Mouse (Mus musculus): ENCODE measurements around the gene Mlh3. TPM values are rescaled to one million over a fixed set of nuclear protein-coding genes. Genes with fewer than 3 reads are reported as not detected.

Gene Mlh3
- polyA plus RNA-seq, 1 experiment from 2014 or later, result 9.6 TPM

DNA sequence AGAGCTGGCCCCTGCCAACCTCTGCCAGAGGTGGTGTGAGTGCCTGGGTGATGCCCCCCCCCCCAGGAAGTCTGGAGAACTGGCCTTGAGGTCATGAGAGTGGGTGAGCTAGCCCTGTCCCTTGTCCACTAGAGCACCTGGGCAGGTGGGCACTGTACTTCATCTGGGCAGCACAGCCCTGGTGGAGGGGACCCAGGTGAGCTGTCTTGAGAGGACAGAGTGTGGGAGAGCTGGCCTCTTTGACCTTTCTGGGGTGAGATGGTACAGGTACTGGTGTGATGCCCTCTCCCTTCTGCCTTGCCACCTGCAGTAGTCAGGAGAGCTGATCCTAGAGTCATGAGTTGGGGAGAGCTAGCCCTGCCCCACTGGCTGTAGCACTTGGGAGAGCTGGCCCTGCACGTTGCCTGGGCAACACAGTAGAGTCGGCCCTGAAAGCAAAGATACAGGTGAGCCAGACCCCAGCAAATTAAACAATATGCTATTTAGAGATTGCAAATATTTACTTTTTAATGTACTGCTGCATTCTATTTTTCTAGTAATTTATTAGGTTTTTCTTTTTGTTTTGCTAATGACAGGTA, 52.6 kb downstream of the Mlh3 start:
- Histone ChIP-seq H3K4me3 (replicated peaks) (no peak overlapping the region), H3K4me2 (no peak overlapping the region), H3K27me3 (no peaks in the 10 kb centered on the region), H3K27ac (no peak overlapping the region), H3K9me3 (replicated peaks) (no peaks in the 10 kb centered on the region), H3K9ac (no peak overlapping the region), H3K4me1 (peaks cover 24% of the 10 kb centered on the region), H3K36me3 (peaks cover 20% of the 10 kb centered on the region)
- 66% methylated on average over 2 of the region's 2 CpGs for WGBS
- no peak for ATAC-seq (replicated peaks; ENCODE audit: low FRiP score)

DNA sequence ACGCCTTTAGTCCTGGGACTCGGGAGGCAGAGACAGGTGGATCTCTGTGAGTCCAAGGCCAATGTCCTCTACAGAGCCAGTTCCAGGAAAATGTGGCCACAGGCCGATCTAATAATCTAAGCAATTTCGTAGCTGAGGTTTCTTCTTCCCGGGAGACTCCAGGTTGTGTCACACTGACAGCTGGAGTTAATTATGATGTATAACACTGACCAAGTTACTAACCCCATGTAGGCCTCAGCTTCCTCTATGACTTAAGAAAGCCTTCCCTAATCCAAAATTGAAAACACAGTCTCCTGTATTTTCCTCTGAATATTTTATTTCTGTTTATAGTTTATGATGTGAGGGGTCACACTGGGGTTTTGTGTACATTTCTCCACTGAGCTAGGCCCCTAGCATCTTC, 55.4 kb downstream of the Mlh3 start:
- H3K9me3 ChIP-seq (replicated peaks), result no peaks in the 10 kb centered on the region
- H3K27ac ChIP-seq, result no peak overlapping the region
- no peaks in the 10 kb centered on the region for H3K27me3 ChIP-seq
- peaks cover 8% of the 10 kb centered on the region for H3K4me1 ChIP-seq
- no peaks in the 10 kb centered on the region for H3K36me3 ChIP-seq
- H3K9ac ChIP-seq, result no peak overlapping the region
- H3K4me2 ChIP-seq, result no peak overlapping the region
- no peak for ATAC-seq (replicated peaks; ENCODE audit: low FRiP score)
- WGBS, result 79% methylated on average over 5 of the region's 5 CpGs
- H3K4me3 ChIP-seq (replicated peaks), result no peak overlapping the region

GRCm38 (mm10) chr12:85208687-85209199, 61.7 kb downstream of the Mlh3 start:
- H3K27ac ChIP-seq, result no peak overlapping the region
- H3K36me3 ChIP-seq, result no peaks in the 10 kb centered on the region
- H3K4me3 ChIP-seq (replicated peaks), result no peak overlapping the region
- H3K27me3 ChIP-seq, result no peaks in the 10 kb centered on the region
- H3K4me2 ChIP-seq, result no peak overlapping the region
- no peaks in the 10 kb centered on the region for H3K9me3 ChIP-seq (replicated peaks)
- 32% methylated on average over 7 of the region's 7 CpGs for WGBS
- ATAC-seq (replicated peaks; ENCODE audit: low FRiP score), result no peak
- peaks cover 7% of the 10 kb centered on the region; the same call in 1 of the 2 replicates for H3K4me1 ChIP-seq
- H3K9ac ChIP-seq, result no peak overlapping the region

DNA sequence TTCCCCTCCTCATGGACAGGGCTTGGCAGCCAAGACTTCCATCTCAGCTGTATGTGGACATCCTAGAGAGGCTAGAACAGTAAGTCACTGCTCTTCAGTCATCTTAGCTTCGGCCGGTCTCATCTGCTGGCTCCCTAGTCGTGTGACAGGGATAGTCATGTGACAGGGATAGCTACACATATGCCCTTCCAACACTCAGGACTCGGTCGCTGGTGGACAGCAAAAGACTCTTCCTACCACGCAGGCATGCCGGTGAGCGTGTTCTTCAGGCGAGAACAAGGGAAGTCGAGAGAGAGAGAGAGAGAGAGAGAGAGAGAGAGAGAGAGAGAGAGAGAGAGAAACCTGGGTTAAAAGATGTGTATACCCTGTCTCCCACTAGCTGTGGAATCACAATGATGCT, 65.0 kb downstream of the Mlh3 start:
- Histone ChIP-seq H3K9me3 (replicated peaks) (no peaks in the 10 kb centered on the region), H3K27me3 (no peaks in the 10 kb centered on the region), H3K4me3 (replicated peaks) (no peak overlapping the region), H3K27ac (no peak overlapping the region), H3K36me3 (no peaks in the 10 kb centered on the region), H3K9ac (no peak overlapping the region), H3K4me1 (peaks cover 28% of the 10 kb centered on the region), H3K4me2 (no peak overlapping the region)
- no peak for ATAC-seq (replicated peaks; ENCODE audit: low FRiP score)
- 89% methylated on average over 10 of the region's 10 CpGs for WGBS

- 58% methylated on average over 8 of the region's 8 CpGs for WGBS
- no peak overlapping the region for H3K27ac ChIP-seq
- no peaks in the 10 kb centered on the region for H3K9me3 ChIP-seq (replicated peaks)
- no peak overlapping the region for H3K4me3 ChIP-seq (replicated peaks)
- no peak for ATAC-seq (replicated peaks; ENCODE audit: low FRiP score)
- H3K27me3 ChIP-seq, result no peaks in the 10 kb centered on the region
- no peak overlapping the region for H3K4me2 ChIP-seq
- H3K9ac ChIP-seq, result no peak overlapping the region
- no peaks in the 10 kb centered on the region for H3K36me3 ChIP-seq
- peaks cover 28% of the 10 kb centered on the region for H3K4me1 ChIP-seq
Measured at GRCm38 (mm10) chr12:85204105-85204504, 66.3 kb downstream of the Mlh3 start.

GRCm38 (mm10) chr12:85203699-85204098, 66.7 kb downstream of the Mlh3 start:
- no peak for ATAC-seq (replicated peaks; ENCODE audit: low FRiP score)
- no peaks in the 10 kb centered on the region for H3K36me3 ChIP-seq
- no peaks in the 10 kb centered on the region for H3K9me3 ChIP-seq (replicated peaks)
- WGBS, result 78% methylated on average over 5 of the region's 5 CpGs
- H3K27ac ChIP-seq, result no peak overlapping the region
- H3K9ac ChIP-seq, result no peak overlapping the region
- no peaks in the 10 kb centered on the region for H3K27me3 ChIP-seq
- peaks cover 28% of the 10 kb centered on the region for H3K4me1 ChIP-seq
- H3K4me2 ChIP-seq, result no peak overlapping the region
- H3K4me3 ChIP-seq (replicated peaks), result no peak overlapping the region

- Histone ChIP-seq H3K9me3 (replicated peaks) (no peaks in the 10 kb centered on the region), H3K4me2 (no peak overlapping the region), H3K4me1 (peaks cover 40% of the 10 kb centered on the region), H3K27me3 (no peaks in the 10 kb centered on the region), H3K27ac (peak overlapping the region; percentile 73), H3K9ac (no peak overlapping the region), H3K36me3 (no peaks in the 10 kb centered on the region), H3K4me3 (replicated peaks) (no peak overlapping the region)
- 70% methylated on average over 7 of the region's 7 CpGs for WGBS
- no peak for ATAC-seq (replicated peaks; ENCODE audit: low FRiP score)
Measured at GRCm38 (mm10) chr12:85202191-85202590, 68.2 kb downstream of the Mlh3 start.

- 86% methylated on average over 2 of the region's 2 CpGs for WGBS
- Histone ChIP-seq H3K27me3 (no peaks in the 10 kb centered on the region), H3K9ac (no peak overlapping the region), H3K4me2 (no peak overlapping the region), H3K4me1 (peaks cover 43% of the 10 kb centered on the region), H3K36me3 (no peaks in the 10 kb centered on the region), H3K27ac (peak overlapping the region; percentile 73), H3K4me3 (replicated peaks) (no peak overlapping the region), H3K9me3 (replicated peaks) (no peaks in the 10 kb centered on the region)
- ATAC-seq (replicated peaks; ENCODE audit: low FRiP score), result no peak
Measured at GRCm38 (mm10) chr12:85201830-85202147, 68.6 kb downstream of the Mlh3 start.

DNA sequence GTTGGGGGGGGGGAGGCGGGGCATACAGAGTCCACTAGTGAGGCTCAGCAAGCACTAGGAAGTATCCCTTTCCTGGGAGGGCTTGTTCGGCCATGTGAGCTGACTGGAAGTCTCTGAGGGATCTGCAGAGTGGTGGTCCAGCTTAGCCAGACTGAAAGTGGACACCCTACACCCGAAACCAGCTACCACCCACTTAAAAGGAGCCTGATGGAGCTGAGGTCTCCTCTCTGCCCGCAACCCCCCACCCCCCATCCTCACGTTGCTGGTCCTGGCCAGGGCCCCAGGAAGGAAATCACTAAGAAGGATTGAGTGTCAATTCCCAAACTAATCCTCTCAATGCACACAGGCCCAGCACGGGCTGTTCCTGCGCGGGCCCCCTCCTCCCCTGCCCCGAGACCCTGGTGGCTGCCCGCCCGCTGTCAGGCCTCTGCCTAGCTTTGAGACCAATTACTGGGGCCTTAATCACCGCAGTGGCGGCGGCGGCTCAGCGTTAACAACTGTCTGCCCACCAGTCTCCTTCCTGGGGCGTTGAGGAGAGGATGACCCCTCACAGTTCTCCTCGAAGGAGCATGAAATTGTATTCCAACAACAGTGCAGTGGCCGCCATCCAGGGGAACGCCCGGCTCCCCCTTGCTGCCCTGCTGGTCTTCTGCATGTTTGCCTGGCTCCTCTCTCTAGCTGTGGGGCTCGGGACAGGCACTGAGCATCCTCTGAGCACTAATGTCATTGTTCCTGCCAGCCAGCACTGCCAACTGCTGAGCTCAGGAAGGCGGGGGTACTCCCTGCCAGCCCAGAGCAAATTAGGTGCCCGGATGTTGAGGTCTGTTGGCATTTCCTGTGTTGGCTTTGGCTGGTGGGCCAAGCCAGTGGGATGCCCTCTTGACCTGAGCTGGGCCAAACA, 69.2 kb downstream of the Mlh3 start:
- peak overlapping the region; percentile 73 for H3K27ac ChIP-seq
- H3K4me3 ChIP-seq (replicated peaks), result no peak overlapping the region
- no peaks in the 10 kb centered on the region for H3K27me3 ChIP-seq
- H3K4me1 ChIP-seq, result peaks cover 49% of the 10 kb centered on the region
- no peak overlapping the region for H3K9ac ChIP-seq
- whole genome bisulfite sequencing, result 16% methylated on average over 24 of the region's 24 CpGs
- 0 out of 2 replicates have a peak overlapping the region, but pooled peaks have one; percentile 5 for H3K4me2 ChIP-seq
- peak; percentile 34; the same call in 1 of the 2 replicates for ATAC-seq (replicated peaks; ENCODE audit: low FRiP score)
- no peaks in the 10 kb centered on the region for H3K36me3 ChIP-seq
- no peaks in the 10 kb centered on the region for H3K9me3 ChIP-seq (replicated peaks)

GRCm38 (mm10) chr12:85199954-85200353, 70.4 kb downstream of the Mlh3 start:
- Histone ChIP-seq H3K27ac (no peak overlapping the region), H3K36me3 (no peaks in the 10 kb centered on the region), H3K4me3 (replicated peaks) (no peak overlapping the region), H3K27me3 (no peaks in the 10 kb centered on the region), H3K9ac (no peak overlapping the region), H3K9me3 (replicated peaks) (no peaks in the 10 kb centered on the region), H3K4me2 (no peak overlapping the region), H3K4me1 (peaks cover 55% of the 10 kb centered on the region)
- no peak for ATAC-seq (replicated peaks; ENCODE audit: low FRiP score)
- WGBS, result 79% methylated on average over 1 of the region's 1 CpGs

- no peak overlapping the region for H3K4me3 ChIP-seq (replicated peaks)
- no peaks in the 10 kb centered on the region for H3K9me3 ChIP-seq (replicated peaks)
- 0 out of 2 replicates have a peak overlapping the region, but pooled peaks have one; percentile 25 for H3K27ac ChIP-seq
- ATAC-seq (replicated peaks; ENCODE audit: low FRiP score), result no peak
- 21% methylated on average over 8 of the region's 8 CpGs for WGBS
- no peaks in the 10 kb centered on the region for H3K36me3 ChIP-seq
- H3K4me2 ChIP-seq, result no peak overlapping the region
- H3K27me3 ChIP-seq, result no peaks in the 10 kb centered on the region
- H3K9ac ChIP-seq, result no peak overlapping the region
- peaks cover 62% of the 10 kb centered on the region for H3K4me1 ChIP-seq
Measured at GRCm38 (mm10) chr12:85197936-85198335, 72.5 kb downstream of the Mlh3 start.

GRCm38 (mm10) chr12:85197371-85197770, 73.0 kb downstream of the Mlh3 start:
- H3K36me3 ChIP-seq, result no peaks in the 10 kb centered on the region
- H3K4me2 ChIP-seq, result no peak overlapping the region
- no peaks in the 10 kb centered on the region for H3K27me3 ChIP-seq
- 53% methylated on average over 7 of the region's 7 CpGs for WGBS
- H3K4me1 ChIP-seq, result peaks cover 67% of the 10 kb centered on the region
- no peak overlapping the region for H3K4me3 ChIP-seq (replicated peaks)
- no peak overlapping the region for H3K9ac ChIP-seq
- no peaks in the 10 kb centered on the region for H3K9me3 ChIP-seq (replicated peaks)
- no peak for ATAC-seq (replicated peaks; ENCODE audit: low FRiP score)
- H3K27ac ChIP-seq, result 0 out of 2 replicates have a peak overlapping the region, but pooled peaks have one; percentile 25

All from kidney, embryonic 15.5 days (tissue).